Mouse (Mus musculus) forebrain, embryonic 11.5 days (tissue): ENCODE measurements around the gene Mrpl52. TPM values are rescaled to one million over a fixed set of nuclear protein-coding genes. Genes with fewer than 3 reads are reported as not detected.
A peak's percentile ranks its signal among the peaks of the same experiment; 100 is the strongest.

ENCODE experiments used
- ATAC-seq: fragments of 200-750 bp; cut with Nextera tagmentation; replicated peaks from 2 replicates; pipeline ENCODE4 v1.8.0; 2017; ENCODE audit warnings: moderate TSS enrichment; ENCODE audit not compliant: low FRiP score
- DNase-seq: peaks from one replicate; pipeline ENCODE4 v3.0.0-alpha.2; 2017; ENCODE audit warnings: low spot score
- H3K27ac ChIP-seq: fragments of 300-500 bp; sonication (generic); 2 replicates; pipeline ENCODE4 v1.5.1; 2014; ENCODE audit warnings: low read depth, low read length
- H3K27me3 ChIP-seq: fragments of 300-500 bp; sonication (generic); 2 replicates; pipeline ENCODE4 v1.6.1; 2014; ENCODE audit warnings: mild to moderate bottlenecking, low read length, mixed read lengths; ENCODE audit not compliant: control insufficient read depth, insufficient read depth
- H3K36me3 ChIP-seq: fragments of 300-500 bp; sonication (generic); 2 replicates; pipeline ENCODE4 v1.6.1; 2014; ENCODE audit warnings: mild to moderate bottlenecking, low read length, moderate library complexity, mixed read lengths; ENCODE audit not compliant: control insufficient read depth, insufficient read depth
- H3K4me1 ChIP-seq: fragments of 300-500 bp; sonication (generic); replicated peaks from 2 replicates; pipeline ENCODE4 v1.6.1; 2014; ENCODE audit warnings: low read length, mixed read lengths; ENCODE audit not compliant: control insufficient read depth, insufficient read depth
- H3K4me2 ChIP-seq: fragments of 300-500 bp; sonication (generic); 2 replicates; pipeline ENCODE4 v1.6.1; 2014; ENCODE audit warnings: low read depth, mild to moderate bottlenecking, low read length, moderate library complexity, mixed read lengths; ENCODE audit not compliant: severe bottlenecking
- H3K4me3 ChIP-seq: fragments of 300-500 bp; sonication (generic); 2 replicates; pipeline ENCODE4 v1.5.1; 2014; ENCODE audit warnings: low read depth, low read length
- H3K9ac ChIP-seq: fragments of 300-500 bp; sonication (generic); 2 replicates; pipeline ENCODE4 v1.6.1; 2014; ENCODE audit warnings: low read length
- H3K9me3 ChIP-seq: fragments of 300-500 bp; sonication (generic); 2 replicates; pipeline ENCODE4 v1.6.1; 2016; ENCODE audit warnings: low read length, mixed read lengths; ENCODE audit not compliant: control insufficient read depth
- WGBS: fragments of 180-500 bp; shearing (Covaris S2); extraction: QIAGEN DNeasy Blood & Tissue Kit; methylation state at CpG from one replicate; pipeline ENCODE4 v1.1.7; 2014; 5-methylcytosine and 5-hydroxymethylcytosine counted together
- polyA plus RNA-seq: library from polyadenylated mRNA; unstranded; fragments of >200 nt; fragmentation: Nextera tagmentation; extraction: Ambion mirVana; gene quantifications from 2 replicates; pipeline ENCODE4 v1.2.1, GENCODE M21; 2014

The Mrpl52 gene
- polyA plus RNA-seq = 220 and 221 TPM in 2 replicates

GRCm38 (mm10) chr14:54426689-54427398 is at the start of gene Mrpl52:
Gene Mrpl52, plus strand, starts transcription at chr14:54426909.
- Histone ChIP-seq H3K4me1 (peaks cover 11% of the 10 kb centered on the region), H3K27ac (peak within 1 kb of the TSS; percentile 75), H3K4me3 (peak within 1 kb of the TSS; percentile 88), H3K36me3 (no peaks in the 10 kb centered on the region), H3K9ac (peak within 1 kb of the TSS; percentile 90), H3K9me3 (no peaks in the 10 kb centered on the region), H3K4me2 (peak within 1 kb of the TSS; percentile 67), H3K27me3 (no peaks in the 10 kb centered on the region)
- DNase-seq (peak; percentile 95), ATAC-seq (peak; percentile 83)
- WGBS = under 1% methylated on average over 47 of the region's 48 CpGs

DNA sequence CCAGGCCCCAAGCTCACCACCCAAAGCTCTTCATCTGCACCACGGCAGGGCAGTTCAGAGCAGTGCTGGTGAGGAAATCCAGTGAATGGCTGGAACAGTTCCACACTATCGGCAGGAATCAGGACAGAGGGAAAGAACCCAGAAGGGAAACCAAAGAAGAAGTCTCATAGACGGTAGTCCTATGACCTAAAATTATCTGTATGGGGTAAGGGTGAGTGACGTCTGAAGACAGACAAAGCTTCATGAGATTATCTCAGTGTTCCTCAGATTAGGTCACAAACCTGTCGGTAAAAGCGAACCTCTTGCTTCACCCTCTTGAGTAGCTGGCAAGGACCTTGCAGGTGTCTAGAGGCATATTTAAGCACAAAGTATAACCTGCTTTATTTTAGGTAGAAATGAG is 49.5 kb upstream of the Mrpl52 start:
- Histone ChIP-seq H3K36me3 (no peaks in the 10 kb centered on the region), H3K27ac (no peak overlapping the region), H3K27me3 (no peaks in the 10 kb centered on the region), H3K4me2 (no peak overlapping the region), H3K9me3 (no peaks in the 10 kb centered on the region), H3K4me3 (no peak overlapping the region), H3K4me1 (no peaks in the 10 kb centered on the region), H3K9ac (no peak overlapping the region)
- no peak for DNase-seq
- ATAC-seq = no peak
- WGBS = 90% methylated on average over 6 of the region's 6 CpGs

DNA sequence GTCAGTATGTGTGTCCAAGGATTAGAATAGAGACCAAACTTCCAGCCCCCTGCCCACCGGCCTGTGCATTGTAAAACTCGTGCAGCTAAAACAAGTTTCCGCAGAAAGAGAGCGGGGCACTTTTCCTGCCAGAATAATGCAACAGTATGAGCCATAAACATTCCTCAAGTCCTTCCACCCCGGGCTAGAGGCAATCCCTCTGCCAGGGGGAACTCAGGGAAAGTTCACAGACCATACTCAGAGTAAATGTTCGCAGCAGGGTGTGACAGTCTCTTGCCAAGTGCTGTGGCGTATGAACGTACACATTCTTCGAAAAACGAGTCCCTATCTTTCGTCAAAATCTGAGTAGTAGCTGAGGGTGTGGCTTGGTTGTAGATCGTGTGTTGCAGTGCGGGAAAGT is 47.1 kb upstream of the Mrpl52 start:
- H3K9ac ChIP-seq = no peak overlapping the region
- DNase-seq (no peak), ATAC-seq (no peak)
- H3K4me3 ChIP-seq = no peak overlapping the region
- H3K4me1 ChIP-seq = no peaks in the 10 kb centered on the region
- H3K27ac ChIP-seq = no peak overlapping the region
- no peaks in the 10 kb centered on the region for H3K9me3 ChIP-seq
- H3K27me3 ChIP-seq = no peaks in the 10 kb centered on the region
- H3K4me2 ChIP-seq = no peak overlapping the region
- 84% methylated on average over 13 of the region's 13 CpGs for WGBS
- no peaks in the 10 kb centered on the region for H3K36me3 ChIP-seq

DNA sequence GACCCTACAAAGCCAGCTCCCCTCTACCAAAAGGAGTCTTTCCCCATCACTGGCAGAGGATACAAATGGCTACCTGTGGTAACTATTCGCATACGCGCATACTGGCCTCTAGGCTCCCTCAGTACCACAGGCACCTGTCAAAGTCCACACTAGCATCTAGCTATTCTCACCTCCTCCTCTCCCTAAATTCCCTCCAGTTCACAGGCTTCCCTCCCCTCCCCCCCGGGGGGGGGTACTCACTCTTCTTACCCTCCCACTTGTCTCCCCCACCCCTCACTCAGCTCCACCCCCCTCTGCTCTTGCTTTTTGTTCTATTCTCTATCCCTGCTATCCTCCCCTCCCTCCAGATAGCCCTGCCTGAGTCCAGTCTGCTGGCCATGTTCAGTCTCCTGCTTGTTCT is 46.1 kb upstream of the Mrpl52 start:
- H3K4me1 ChIP-seq = no peaks in the 10 kb centered on the region
- WGBS = 79% methylated on average over 4 of the region's 4 CpGs
- H3K4me3 ChIP-seq = no peak overlapping the region
- peak overlapping the region; percentile 12; the same call in 1 of the 2 replicates for H3K9ac ChIP-seq
- ATAC-seq (no peak), DNase-seq (no peak)
- H3K27me3 ChIP-seq = no peaks in the 10 kb centered on the region
- no peaks in the 10 kb centered on the region for H3K36me3 ChIP-seq
- no peak overlapping the region for H3K4me2 ChIP-seq
- H3K9me3 ChIP-seq = no peaks in the 10 kb centered on the region
- H3K27ac ChIP-seq = no peak overlapping the region

- Histone ChIP-seq H3K36me3 (no peaks in the 10 kb centered on the region), H3K4me2 (no peak overlapping the region), H3K9ac (no peak overlapping the region), H3K27me3 (no peaks in the 10 kb centered on the region), H3K4me1 (no peaks in the 10 kb centered on the region), H3K27ac (no peak overlapping the region), H3K9me3 (no peaks in the 10 kb centered on the region), H3K4me3 (no peak overlapping the region)
- DNase-seq = no peak
- no peak for ATAC-seq
- WGBS = 84% methylated on average over 10 of the region's 10 CpGs
Observed at GRCm38 (mm10) chr14:54381816-54382215, 44.9 kb upstream of the Mrpl52 start.

DNA sequence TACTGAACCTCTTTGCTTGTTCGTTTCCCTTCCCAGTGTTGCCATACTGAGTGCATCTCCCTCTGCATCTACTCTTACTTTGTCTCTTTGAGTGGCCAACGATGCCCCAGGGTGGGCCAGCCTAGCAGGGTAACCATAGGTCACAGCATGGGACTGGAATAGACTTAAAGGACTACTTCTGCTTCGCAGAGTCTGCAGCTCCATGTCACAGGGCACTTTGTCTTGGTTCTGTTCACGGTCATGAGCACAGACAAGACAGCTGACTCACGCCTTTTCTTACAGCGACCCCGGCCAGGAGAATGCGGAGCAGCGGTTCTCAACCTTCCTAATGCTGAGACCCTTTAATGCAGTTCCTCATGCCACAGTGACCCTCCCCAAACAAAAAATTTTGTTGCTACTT is 44.1 kb upstream of the Mrpl52 start:
- DNase-seq (no peak), ATAC-seq (no peak)
- H3K4me2 ChIP-seq = no peak overlapping the region
- no peaks in the 10 kb centered on the region for H3K4me1 ChIP-seq
- H3K9ac ChIP-seq = no peak overlapping the region
- no peak overlapping the region for H3K4me3 ChIP-seq
- H3K27ac ChIP-seq = no peak overlapping the region
- H3K9me3 ChIP-seq = no peaks in the 10 kb centered on the region
- no peaks in the 10 kb centered on the region for H3K36me3 ChIP-seq
- WGBS = 62% methylated on average over 9 of the region's 9 CpGs
- no peaks in the 10 kb centered on the region for H3K27me3 ChIP-seq

DNA sequence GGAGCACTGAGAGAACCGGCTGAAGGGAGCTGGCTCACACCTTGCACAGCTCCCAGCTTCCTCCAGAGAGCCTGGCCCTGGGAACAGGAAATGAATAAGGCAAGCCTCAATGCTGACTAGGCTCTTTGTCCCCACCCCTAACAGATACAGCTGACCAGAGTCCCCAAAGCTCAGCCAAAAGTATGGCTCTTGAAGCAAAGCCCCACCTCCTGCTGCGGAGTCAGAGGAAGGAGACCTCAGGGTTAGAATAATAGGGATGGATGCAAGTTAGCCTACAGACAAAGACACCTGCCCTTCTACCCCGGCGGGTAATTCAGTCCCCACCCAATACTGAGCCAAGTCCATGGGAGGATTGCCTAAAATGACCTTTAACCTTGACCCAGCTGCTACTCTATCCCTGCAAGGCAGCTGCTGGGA is 43.3 kb upstream of the Mrpl52 start:
- Histone ChIP-seq H3K27me3 (no peaks in the 10 kb centered on the region), H3K4me2 (no peak overlapping the region), H3K36me3 (no peaks in the 10 kb centered on the region), H3K4me3 (no peak overlapping the region), H3K9ac (no peak overlapping the region), H3K27ac (no peak overlapping the region), H3K4me1 (no peaks in the 10 kb centered on the region), H3K9me3 (no peaks in the 10 kb centered on the region)
- 59% methylated on average over 4 of the region's 4 CpGs for WGBS
- ATAC-seq (no peak), DNase-seq (no peak)

- Histone ChIP-seq H3K4me3 (no peak overlapping the region), H3K36me3 (no peaks in the 10 kb centered on the region), H3K27me3 (no peaks in the 10 kb centered on the region), H3K27ac (no peak overlapping the region), H3K9ac (no peak overlapping the region), H3K4me1 (no peaks in the 10 kb centered on the region), H3K4me2 (no peak overlapping the region), H3K9me3 (no peaks in the 10 kb centered on the region)
- 94% methylated on average over 8 of the region's 8 CpGs for WGBS
- DNase-seq (no peak), ATAC-seq (no peak)
Observed at GRCm38 (mm10) chr14:54384396-54384795, 42.3 kb upstream of the Mrpl52 start.

GRCm38 (mm10) chr14:54385968-54386618 is 40.6 kb upstream of the Mrpl52 start:
- Histone ChIP-seq H3K9me3 (no peaks in the 10 kb centered on the region), H3K4me1 (no peaks in the 10 kb centered on the region), H3K4me2 (no peak overlapping the region), H3K36me3 (no peaks in the 10 kb centered on the region), H3K9ac (no peak overlapping the region), H3K27ac (no peak overlapping the region), H3K4me3 (no peak overlapping the region), H3K27me3 (no peaks in the 10 kb centered on the region)
- WGBS = 90% methylated on average over 7 of the region's 7 CpGs
- ATAC-seq (no peak), DNase-seq (no peak)
